Comparison of ENCODE assay signal across 8 mouse cellular contexts in genomic region chr9:121857474-121858152, GRCm38 (mm10). TPM values are rescaled to one million over a fixed set of nuclear protein-coding genes. Genes with fewer than 3 reads are reported as not detected.
DNase-seq lines count a peak whose midpoint lies in the region; ATAC-seq lines count a peak whose summit lies in the region.

No protein-coding gene starts in this region.

- no peaks in the 10 kb centered on the region for H3K27me3 ChIP-seq in intestine, embryonic 14.5 days (replicated peaks; ENCODE audit: control insufficient read depth, insufficient read depth, low read length)

- peak overlapping the region; percentile 80 for H3K4me3 ChIP-seq in intestine, embryonic 14.5 days (ENCODE audit: low read depth, low read length)

- H3K4me2 ChIP-seq in intestine, embryonic 14.5 days (ENCODE audit: low read length): peak overlapping the region; percentile 83

- peak overlapping the region; percentile 82 for H3K9ac ChIP-seq in intestine, embryonic 14.5 days (ENCODE audit: low read length)

- no peaks in the 10 kb centered on the region for H3K9me3 ChIP-seq in intestine, embryonic 14.5 days (ENCODE audit: control insufficient read depth, low read length)

- peak; percentile 99 for ATAC-seq in intestine, embryonic 14.5 days (replicated peaks; ENCODE audit: low FRiP score, low TSS enrichment, low read depth)

- intact Hi-C loops in gastrocnemius, postnatal 14 days (cut with DNase I; ENCODE audit: low total_unique reads): no loop called here
- intact Hi-C loops in left cerebral cortex, postnatal 14 days (cut with DNase I): no loop called here

- H3K27ac ChIP-seq in intestine, embryonic 14.5 days (ENCODE audit: low read depth): peak overlapping the region; percentile 98

- WGBS in intestine, embryonic 14.5 days: under 1% methylated on average over 70 of the region's 70 CpGs

- H3K4me1 ChIP-seq in intestine, embryonic 14.5 days (replicated peaks; ENCODE audit: control insufficient read depth, insufficient read depth, low read length): 0 out of 2 replicates have a peak, but pooled peaks cover 6% of the 10 kb centered on the region

- H3K36me3 ChIP-seq in intestine, embryonic 14.5 days (ENCODE audit: control insufficient read depth, insufficient read depth, low read length): no peaks in the 10 kb centered on the region

- peak; percentile 99 to 100 for DNase-seq in adrenal gland, adult (ENCODE audit: inconsistent age in 2 of 2, low spot score in 1 of 2)
- peak; percentile 98 for DNase-seq in embryo, embryonic 10.5 days (ENCODE audit: low spot score)
- DNase-seq in gastrocnemius, postnatal 14 days: peak; percentile 99
- peak; percentile 98 for DNase-seq in intestine, embryonic 14.5 days (ENCODE audit: low spot score)
- DNase-seq in left cerebral cortex, postnatal 14 days (ENCODE audit: low spot score in 2 of 2): peak; percentile 98
- peak; percentile 96 for DNase-seq in mesoderm, embryonic 11.5 days (ENCODE audit: low read depth, low spot score)
- DNase-seq in right cerebral cortex, postnatal 36 days (ENCODE audit: low spot score in 2 of 2): peak; percentile 95 to 97
- DNase-seq in yolk sac, embryonic 10.5 days (ENCODE audit: low spot score): peak; percentile 97

RNA-seq across cellular contexts. Expression of gene Higd1a, which starts 0.5 kb away (rescaled TPM):
- total RNA-seq in gastrocnemius, postnatal 14 days (2021): 100 to 1,000 TPM in 1 of 2 experiments, 10 to 100 TPM in 1; 97.2 to 109 TPM
- polyA plus RNA-seq in intestine, embryonic 14.5 days (2014; fragmentation: Nextera tagmentation; extraction: Ambion mirVana): 190 and 193 TPM in 2 replicates
- 100 to 1,000 TPM in 1 of 2 experiments, 10 to 100 TPM in 1; 99.1 to 108 TPM for total RNA-seq in left cerebral cortex, postnatal 14 days (2021)

RNA-seq across cellular contexts. Expression of gene Ccdc13, which starts 18.4 kb away (rescaled TPM):
- under 1 TPM; 0.22 to 0.35 TPM for total RNA-seq in gastrocnemius, postnatal 14 days (2021)
- polyA plus RNA-seq in intestine, embryonic 14.5 days (2014; fragmentation: Nextera tagmentation; extraction: Ambion mirVana): 1.9 and 2.5 TPM in 2 replicates
- total RNA-seq in left cerebral cortex, postnatal 14 days (2021): 1 to 10 TPM; 9.1 to 9.3 TPM

RNA-seq across cellular contexts. Expression of gene Ackr2, which starts 40.5 kb away (rescaled TPM):
- total RNA-seq in gastrocnemius, postnatal 14 days (2021): 1 to 10 TPM; 2.2 to 2.8 TPM
- polyA plus RNA-seq in intestine, embryonic 14.5 days (2014; fragmentation: Nextera tagmentation; extraction: Ambion mirVana): 0.23 and 0.24 TPM in 2 replicates
- 1 to 10 TPM; 5.2 to 7.8 TPM for total RNA-seq in left cerebral cortex, postnatal 14 days (2021)

RNA-seq across cellular contexts. Expression of gene Cyp8b1, which starts 58.5 kb away (rescaled TPM):
- not detected for total RNA-seq in gastrocnemius, postnatal 14 days (2021)
- polyA plus RNA-seq in intestine, embryonic 14.5 days (2014; fragmentation: Nextera tagmentation; extraction: Ambion mirVana): not detected in 2 replicates
- total RNA-seq in left cerebral cortex, postnatal 14 days (2021): not detected

Comparison
In these comparisons a context has a peak if more than half of its experiments do, and no peak if none do; other contexts are left out.
1. Peak in every context shown above with its lines: DNase-seq, ATAC-seq, H3K4me3 ChIP-seq and H3K27ac ChIP-seq.
2. RNA of gene Ccdc13, which starts 18.4 kb away (total RNA-seq): 9.1 to 9.3 TPM in left cerebral cortex, postnatal 14 days; 0.22 to 0.35 TPM in gastrocnemius, postnatal 14 days; every median in the first group is over 4 times any median in the second.